Mouse (Mus musculus): ENCODE results near the gene Gm45716.

DNA sequence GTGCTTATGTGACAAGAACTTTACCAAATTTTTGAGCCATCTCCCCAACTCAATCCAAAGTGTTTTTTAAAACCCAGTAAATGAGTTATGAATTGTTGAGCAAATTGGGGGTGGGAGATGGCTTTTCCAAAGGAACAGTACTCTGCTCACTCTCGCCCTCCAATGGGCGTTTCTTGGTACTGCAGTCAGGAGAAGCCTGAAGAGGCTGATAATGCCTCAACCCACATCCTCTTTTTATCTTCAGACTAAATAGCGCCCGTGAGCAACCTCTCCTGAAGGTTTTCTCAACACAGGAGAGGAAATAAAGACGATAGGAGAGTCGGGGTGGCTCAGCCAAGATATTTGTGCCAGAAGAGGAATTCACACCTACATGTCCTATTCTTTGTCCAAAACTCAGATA, 19.7 kb upstream of the Gm45716 start:
- TF ChIP-seq CTCF (IDR thresholded peaks at IDR 0.05; ENCODE audit: low read depth) (peak; percentile 65), EP300 (IDR thresholded peaks at IDR 0.05; ENCODE audit: low read depth) (no peak)
